Mouse (Mus musculus): ENCODE results near the gene Tcl1b2.

GRCm38 (mm10) chr12:105105326-105105725, 40.5 kb upstream of the Tcl1b2 start:
- TF ChIP-seq CTCF (IDR thresholded peaks at IDR 0.05; ENCODE audit: borderline replicate concordance, insufficient read depth, low read depth, low read length) (no peak), POLR2A (IDR thresholded peaks at IDR 0.05; ENCODE audit: borderline replicate concordance, insufficient read depth, low read length) (no peak)

Data from cerebellum, adult 2 months (tissue).